Mouse (Mus musculus) cortical plate, adult 2 months (tissue): ENCODE data around the gene Gm49369. TPM values are rescaled to one million over a fixed set of nuclear protein-coding genes. Genes with fewer than 3 reads are reported as not detected.

Experiments
- H3K27ac ChIP-seq: fragments of 200-500 bp; 2 replicates; pipeline ENCODE4 v1.5.1; 2012; ENCODE audit warnings: low read length, control low read depth, inconsistent platforms; ENCODE audit not compliant: insufficient read depth
- H3K4me1 ChIP-seq: fragments of 200-500 bp; 2 replicates; pipeline ENCODE4 v1.6.1; 2011; ENCODE audit warnings: low read length; ENCODE audit not compliant: control insufficient read depth, insufficient read depth
- H3K4me3 ChIP-seq: fragments of 200-500 bp; 2 replicates; pipeline ENCODE4 v1.5.1; 2011; ENCODE audit warnings: mild to moderate bottlenecking, low read length, control low read depth; ENCODE audit not compliant: insufficient read depth
- CTCF ChIP-seq: fragments of 200-500 bp; IDR thresholded peaks from 2 replicates; pipeline ENCODE4 v1.5.1; 2011; ENCODE audit warnings: mild to moderate bottlenecking, control low read depth, low read length; ENCODE audit not compliant: insufficient read depth; ENCODE audit errors: extremely low read depth
- POLR2A ChIP-seq: fragments of 200-500 bp; IDR thresholded peaks from 2 replicates; pipeline ENCODE4 v1.6.1; 2011; ENCODE audit warnings: mild to moderate bottlenecking, low read length, control low read depth; ENCODE audit not compliant: insufficient read depth; ENCODE audit errors: extremely low read depth
- polyA plus RNA-seq: library from polyadenylated mRNA; depleted of rRNA; stranded (reverse); fragments of >200 nt; gene quantifications from 2 replicates; pipeline ENCODE4 v1.2.3, GENCODE M21; 2012

The Gm49369 gene
- polyA plus RNA-seq, 1 experiment, result 1.4 TPM

DNA sequence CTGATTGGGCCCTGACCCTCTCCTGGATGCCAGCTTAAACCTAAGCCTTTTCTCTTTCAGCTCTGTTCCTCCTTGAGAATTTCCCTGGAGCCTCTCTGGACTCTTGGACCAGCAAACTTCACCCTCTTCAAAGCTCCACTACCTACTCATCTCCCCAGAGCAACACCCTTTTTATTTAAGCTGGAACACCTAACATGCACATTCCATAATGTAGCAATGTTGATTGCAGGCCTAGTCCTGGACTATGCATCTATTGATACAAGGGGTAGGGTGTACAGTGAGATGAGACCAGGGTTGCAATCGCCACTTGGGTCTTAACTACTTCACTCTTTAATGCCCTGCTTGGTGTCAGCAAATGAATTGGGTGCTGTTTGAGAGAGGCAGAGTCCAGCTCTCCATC lies 5.7 kb upstream of the Gm49369 start:
- 0 out of 2 replicates have a peak overlapping the region, but pooled peaks have one; percentile 2 for H3K27ac ChIP-seq
- TF ChIP-seq POLR2A (no peak), CTCF (no peak)
- peaks cover 6% of the 10 kb centered on the region for H3K4me1 ChIP-seq

DNA sequence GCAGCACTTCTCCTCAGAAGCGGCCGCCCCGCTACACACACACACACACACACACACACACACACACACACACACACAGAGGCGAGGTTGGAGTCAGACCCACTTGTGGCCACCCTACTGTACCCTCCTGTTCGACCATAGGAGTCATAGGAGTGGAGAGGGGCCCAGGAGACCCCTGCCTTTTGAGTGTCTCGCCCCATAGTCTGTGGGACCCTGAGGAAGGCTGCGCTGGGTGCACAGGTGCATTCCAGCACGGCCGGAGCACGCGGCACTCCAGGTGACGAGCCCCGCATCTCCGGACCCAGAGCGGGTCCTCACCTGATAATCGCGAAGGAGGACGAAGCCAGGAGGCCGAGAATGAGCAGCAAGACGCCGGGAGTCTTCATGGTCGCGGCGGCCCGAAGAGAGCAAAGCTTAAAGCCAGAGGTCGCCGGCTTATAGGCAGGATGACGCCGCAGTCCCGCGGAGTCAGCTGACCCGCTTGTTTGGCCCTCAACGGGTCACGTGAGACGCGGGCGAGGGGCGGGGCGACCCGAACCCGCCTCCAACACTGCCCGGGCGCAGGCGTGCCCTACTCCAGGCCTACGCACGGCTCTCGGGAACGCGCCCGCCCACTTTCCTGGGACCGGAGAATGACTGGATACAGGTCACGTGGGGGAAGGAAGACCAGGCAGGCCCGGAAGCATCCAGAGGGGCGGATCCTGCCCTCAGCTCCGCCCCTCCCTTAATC lies 5.1 kb upstream of the Gm49369 start, which contains the start of gene Ctsd:
Gene Ctsd, minus strand, starts transcription at position 620 of the 730 bp plus-strand sequence.
- Histone ChIP-seq H3K4me3 (peak within 1 kb of the TSS; percentile 86), H3K27ac (peak within 1 kb of the TSS; percentile 86), H3K4me1 (peaks cover 6% of the 10 kb centered on the region)
- TF ChIP-seq POLR2A, result peak; percentile 76
- no peak for TF ChIP-seq CTCF

More for the DNA sequence above, 5.7 kb upstream of the Gm49369 start:
- H3K4me3 ChIP-seq, result peak overlapping the region; percentile 86

DNA sequence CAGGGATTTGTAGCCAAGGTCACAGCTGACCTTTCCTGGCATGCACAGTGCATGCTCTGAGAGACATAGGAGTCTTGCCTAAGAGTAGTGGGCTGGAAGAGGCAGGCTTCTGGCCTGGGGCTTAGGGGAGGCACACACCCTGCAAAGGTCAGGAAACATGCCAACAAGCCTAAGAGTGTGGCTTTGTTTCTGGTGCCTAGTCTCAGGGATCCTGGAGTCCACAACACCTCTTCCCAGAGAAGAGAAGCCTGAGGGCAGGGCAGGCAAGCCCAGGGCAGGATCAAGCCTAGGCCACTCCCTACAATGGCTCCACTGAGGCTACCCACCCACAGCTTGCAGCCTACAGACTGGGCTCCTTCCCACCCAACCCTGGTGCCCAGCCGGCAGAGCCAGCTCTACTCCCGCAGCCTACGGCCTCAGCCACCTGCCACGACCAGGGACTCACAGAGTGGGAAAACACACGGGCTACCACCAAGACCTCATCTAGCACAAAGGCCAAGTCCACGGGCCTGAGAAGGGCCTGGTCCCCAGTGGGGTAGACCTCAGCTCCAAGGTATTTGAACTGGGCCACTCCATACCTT lies 4.2 kb upstream of the Gm49369 start:
- 0 out of 2 replicates have a peak overlapping the region, but pooled peaks have one; percentile 86 for H3K27ac ChIP-seq
- TF ChIP-seq CTCF (no peak), POLR2A (no peak)
- H3K4me3 ChIP-seq, result peak overlapping the region; percentile 86
- peaks cover 6% of the 10 kb centered on the region for H3K4me1 ChIP-seq

DNA sequence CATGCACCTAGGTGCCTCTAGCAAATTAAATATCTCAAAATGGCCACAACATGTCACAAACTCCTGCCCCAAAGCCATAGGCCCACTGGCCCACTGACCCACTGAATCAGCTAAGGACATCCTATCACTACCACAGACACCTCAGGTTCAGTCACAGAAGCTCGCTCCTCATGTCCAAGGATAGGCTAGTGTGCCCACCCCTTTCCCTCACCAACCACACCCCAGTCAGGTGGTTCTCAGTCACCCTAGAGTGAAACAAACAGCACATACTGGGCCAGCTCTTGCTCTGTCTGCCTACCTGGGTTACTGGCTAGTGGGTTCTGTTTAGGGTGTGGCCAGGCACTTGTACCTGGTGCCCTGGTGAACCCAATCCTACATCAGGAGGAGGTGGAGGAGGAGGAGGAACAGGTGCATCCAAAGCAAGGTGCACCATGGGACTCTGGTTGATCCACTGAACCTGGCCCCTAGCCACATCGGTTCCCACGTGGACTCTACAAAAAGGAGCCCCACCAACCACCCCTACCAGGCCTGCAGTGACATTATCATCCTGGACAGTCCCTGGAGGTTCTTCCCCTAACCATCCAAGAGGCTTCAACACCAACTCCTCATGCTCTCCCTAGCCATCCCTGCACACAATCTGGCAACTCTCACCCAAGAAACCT lies 3.4 kb upstream of the Gm49369 start:
- TF ChIP-seq CTCF (no peak), POLR2A (no peak)
- no peak overlapping the region for H3K27ac ChIP-seq

DNA sequence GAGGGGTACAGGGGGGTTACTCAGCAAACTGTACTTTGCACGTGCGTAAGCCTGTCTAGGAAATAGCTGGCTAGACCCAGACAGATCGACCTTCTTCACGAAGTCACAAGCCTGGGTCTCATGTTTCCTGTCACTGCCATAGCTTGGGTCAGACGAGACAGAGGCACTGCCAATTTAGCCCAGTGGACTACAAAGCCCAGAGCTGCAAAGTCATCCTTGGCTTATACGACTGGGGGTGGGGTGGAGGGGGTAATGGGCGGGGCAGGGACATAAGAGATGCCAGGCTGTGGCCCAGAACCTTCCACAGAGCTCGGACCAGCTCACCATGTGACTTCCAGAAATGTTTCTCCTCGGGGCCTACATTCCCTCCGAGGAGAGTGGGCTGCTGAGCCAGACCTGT lies 1.8 kb upstream of the Gm49369 start:
- Histone ChIP-seq H3K4me1 (peaks cover 6% of the 10 kb centered on the region), H3K4me3 (no peak overlapping the region), H3K27ac (no peak overlapping the region)
- TF ChIP-seq POLR2A, result no peak
- TF ChIP-seq CTCF, result no peak

More for the DNA sequence above, 3.4 kb upstream of the Gm49369 start:
- peaks cover 6% of the 10 kb centered on the region for H3K4me1 ChIP-seq
- peak overlapping the region; percentile 86 for H3K4me3 ChIP-seq

DNA sequence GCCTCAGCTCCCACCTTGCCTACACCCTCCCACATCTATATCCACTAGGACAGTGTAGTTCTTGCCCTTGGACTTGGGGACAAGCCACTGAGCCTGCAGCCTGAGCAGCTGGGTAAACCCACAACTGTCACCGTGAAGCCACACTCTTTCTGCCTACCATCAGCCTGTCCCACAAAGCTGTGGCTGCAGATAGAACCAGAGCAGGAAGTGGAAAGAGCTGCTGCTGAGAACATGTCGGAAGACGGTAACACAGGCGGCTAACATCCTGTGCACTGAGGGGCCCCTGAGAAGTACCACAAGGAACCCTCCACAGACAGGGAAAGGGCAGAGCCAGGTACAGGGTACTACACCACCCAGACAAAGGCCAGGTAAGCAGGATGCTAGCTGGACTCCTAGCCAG lies 1.3 kb downstream of the Gm49369 start:
- TF ChIP-seq POLR2A, result no peak
- no peak for TF ChIP-seq CTCF
- Histone ChIP-seq H3K27ac (no peak overlapping the region), H3K4me1 (peaks cover 3% of the 10 kb centered on the region), H3K4me3 (no peak overlapping the region)

DNA sequence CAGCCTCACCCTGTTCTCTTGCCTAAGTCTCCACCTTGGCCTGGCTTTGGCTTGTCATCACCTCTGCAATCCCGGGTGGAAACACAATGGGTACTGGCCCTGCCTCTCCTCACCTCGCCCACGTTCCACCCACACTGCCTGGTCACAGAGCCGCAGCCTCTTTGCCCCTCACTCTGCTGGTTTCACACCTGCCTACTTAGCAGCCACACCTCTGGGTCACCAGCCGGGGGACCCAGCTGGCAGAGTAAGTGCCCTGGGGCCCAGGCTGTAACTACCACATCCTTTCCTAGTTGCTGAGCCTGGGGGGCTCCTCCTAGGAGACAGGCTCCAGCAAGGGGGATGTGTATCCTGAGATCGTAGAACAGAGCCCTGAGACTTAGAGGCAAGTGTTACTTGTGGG lies 3.3 kb downstream of the Gm49369 start:
- H3K4me3 ChIP-seq, result no peak overlapping the region
- no peaks in the 10 kb centered on the region for H3K4me1 ChIP-seq
- TF ChIP-seq CTCF (no peak), POLR2A (no peak)
- H3K27ac ChIP-seq, result no peak overlapping the region

DNA sequence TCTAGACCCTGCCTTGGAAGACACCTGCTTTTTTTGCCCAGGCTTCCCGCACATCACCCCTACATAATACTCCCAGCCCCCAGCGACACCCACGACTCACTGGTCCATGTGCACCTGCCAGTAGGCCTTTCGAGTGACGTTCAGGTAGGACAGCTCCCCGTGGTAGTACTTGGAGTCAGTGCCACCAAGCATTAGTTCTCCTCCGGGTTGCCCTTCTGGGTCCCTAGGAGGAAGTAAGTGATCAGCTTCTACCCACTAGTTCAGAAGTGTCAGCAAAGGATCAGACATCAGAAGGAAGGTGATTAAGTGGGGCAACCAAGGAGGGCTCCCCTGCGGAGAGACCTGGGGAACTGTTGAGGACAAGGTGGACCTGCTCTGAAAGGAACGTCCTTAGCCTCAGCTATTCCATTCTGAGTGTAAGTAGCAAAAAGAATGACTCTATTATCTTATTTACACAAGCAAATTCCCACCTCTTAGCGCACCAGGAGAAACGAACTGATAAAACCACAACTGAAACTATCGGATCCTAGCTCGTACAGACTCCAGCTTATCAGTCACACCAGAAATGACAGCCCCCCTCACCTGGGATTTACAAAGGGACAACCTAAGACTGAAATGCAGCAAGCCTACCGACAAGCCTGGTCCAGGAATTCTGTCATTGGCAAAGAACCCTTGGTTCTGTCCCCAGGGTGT lies 5.1 kb downstream of the Gm49369 start:
- no peak for TF ChIP-seq CTCF
- no peak for TF ChIP-seq POLR2A
- H3K4me3 ChIP-seq, result no peak overlapping the region
- H3K27ac ChIP-seq, result no peak overlapping the region
- 0 out of 2 replicates have a peak, but pooled peaks cover 2% of the 10 kb centered on the region for H3K4me1 ChIP-seq

DNA sequence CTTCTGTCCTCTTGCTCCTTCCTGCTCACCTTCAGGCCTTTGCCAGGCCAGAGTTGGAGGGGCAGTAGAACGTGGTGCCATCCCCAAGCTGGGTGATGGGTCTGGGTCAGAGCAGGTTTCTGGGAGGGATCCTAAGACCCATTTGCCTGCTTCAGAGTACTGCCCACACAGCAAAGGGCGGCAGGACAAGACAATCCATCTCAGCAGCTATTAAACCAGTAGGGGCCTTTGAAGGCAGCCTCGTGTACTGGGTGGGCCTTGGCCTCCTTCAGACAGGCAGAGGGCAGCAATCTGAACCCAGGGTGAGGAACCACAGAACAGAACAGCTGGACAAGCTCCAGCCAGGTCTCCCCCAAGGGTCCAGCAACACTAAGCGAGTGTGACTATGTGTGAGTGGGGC lies 6.4 kb downstream of the Gm49369 start:
- 0 out of 2 replicates have a peak, but pooled peaks cover 2% of the 10 kb centered on the region for H3K4me1 ChIP-seq

More for the DNA sequence above, 6.4 kb downstream of the Gm49369 start:
- no peak overlapping the region for H3K4me3 ChIP-seq
- H3K27ac ChIP-seq, result no peak overlapping the region
- TF ChIP-seq CTCF, result no peak
- no peak for TF ChIP-seq POLR2A
